Mouse (Mus musculus) lung, postnatal 4 days (tissue): ENCODE measurements around the gene Gm49721.
"Not testable (repeated sequence)": the region's sequence is repeated elsewhere in the genome, so short reads cannot be mapped to it uniquely, and the experiment has no call there.

Source experiments
- DNase-seq, 2 experiments: peaks; one replicate each; pipeline ENCODE4 v3.0.0; 2021

Gm49721 gene

DNA sequence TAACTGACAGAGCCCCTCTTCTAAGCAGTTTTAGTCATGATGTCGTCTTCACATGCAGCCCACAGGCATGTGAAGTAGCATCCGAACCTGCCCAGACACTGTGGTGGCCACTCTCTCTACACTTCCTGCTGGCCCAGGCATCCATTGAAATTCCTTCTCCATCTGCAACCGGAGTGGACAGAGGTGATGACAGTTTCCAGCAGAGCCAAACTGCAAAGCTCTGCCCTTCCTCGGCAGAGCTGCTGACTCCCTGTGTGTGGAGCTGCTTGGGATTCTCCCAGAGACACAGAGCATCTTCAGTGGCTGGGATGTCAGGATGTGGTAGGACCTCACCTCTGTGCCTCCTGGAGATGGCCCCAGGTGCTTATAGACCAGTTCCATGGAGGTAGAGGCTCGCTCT is 105.8 kb downstream of the Gm49721 start:
- not testable (repeated sequence) for DNase-seq

DNA sequence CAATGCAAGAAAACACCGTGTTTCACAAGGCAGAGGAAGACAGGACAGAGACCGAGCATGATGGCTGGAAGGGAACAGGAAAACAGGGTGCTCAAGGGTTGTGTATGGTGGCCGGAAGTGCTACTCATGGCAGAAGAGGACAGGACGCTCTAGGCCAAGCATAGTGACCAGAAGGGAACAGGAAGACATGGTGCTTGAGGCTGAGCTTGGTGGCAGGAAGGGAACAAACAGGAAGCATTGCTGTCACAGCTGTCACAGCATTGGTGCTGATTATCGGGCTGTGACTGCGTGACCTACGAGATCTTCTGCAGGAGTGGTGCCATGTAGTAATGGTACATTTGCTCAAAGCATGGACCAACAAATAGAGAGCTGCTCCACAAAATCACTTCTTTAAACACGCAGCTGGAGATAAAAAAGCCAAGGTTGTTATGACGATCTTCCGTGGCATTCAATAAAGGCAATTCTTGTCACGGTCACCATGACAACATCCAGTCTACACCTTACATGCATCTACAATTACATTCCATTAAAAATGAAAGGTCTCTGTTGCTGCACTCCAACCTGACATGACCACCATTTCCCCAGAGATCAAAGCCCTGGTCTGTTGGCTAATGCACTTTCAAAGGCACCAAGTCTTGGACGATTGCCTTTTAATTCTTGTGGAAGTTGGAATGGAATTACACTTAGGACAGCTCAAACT is 106.9 kb downstream of the Gm49721 start:
- not testable (repeated sequence) for DNase-seq

DNA sequence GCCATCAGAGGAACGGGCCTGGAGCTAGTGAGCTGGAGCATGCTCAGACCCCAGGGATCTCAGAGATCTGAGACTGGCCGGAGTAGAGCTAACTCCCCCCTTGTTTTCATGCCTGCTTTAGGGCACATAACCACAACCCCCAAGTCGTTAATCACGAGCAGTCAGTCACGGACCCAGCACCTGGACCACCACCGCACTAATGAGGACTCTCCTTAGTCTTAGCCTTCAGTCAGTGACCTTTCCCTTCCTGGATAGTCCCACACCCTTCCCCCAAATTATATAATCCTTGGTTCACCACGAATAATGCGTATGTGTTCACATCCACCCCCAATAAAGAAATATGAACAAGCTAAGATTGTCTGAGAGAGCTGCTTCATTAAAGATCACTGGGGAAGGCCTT is 108.1 kb downstream of the Gm49721 start:
- not testable (repeated sequence) for DNase-seq
